Mouse (Mus musculus) ZHBTc4 (cell line): ENCODE data around the gene Sqstm1.

Experiments
- DNase-seq: peaks from one replicate; pipeline ENCODE4 v3.0.0-alpha.2; 2011; ENCODE audit warnings: low read depth, low spot score

The Sqstm1 gene

GRCm38 (mm10) chr11:50210505-50211151 is at the start of gene Sqstm1, which contains the start of gene Mgat4b:
Gene Sqstm1 (minus strand): TSS chr11:50210827.
Gene Mgat4b (plus strand): TSS chr11:50210890.
- peak; percentile 81 for DNase-seq

GRCm38 (mm10) chr11:50258310-50258709 is 47.7 kb upstream of the Sqstm1 start:
- no peak for DNase-seq

GRCm38 (mm10) chr11:50256615-50257014 is 46.0 kb upstream of the Sqstm1 start:
- no peak for DNase-seq

GRCm38 (mm10) chr11:50254010-50254580 is 43.5 kb upstream of the Sqstm1 start:
- DNase-seq: no peak

GRCm38 (mm10) chr11:50253393-50253792 is 42.8 kb upstream of the Sqstm1 start:
- no peak for DNase-seq

- DNase-seq: peak; percentile 33
These were observed 42.1 kb upstream of the Sqstm1 start for GRCm38 (mm10) chr11:50252684-50253265.

- peak; percentile 79 for DNase-seq
These were observed 41.5 kb upstream of the Sqstm1 start for GRCm38 (mm10) chr11:50252166-50252565.

GRCm38 (mm10) chr11:50248473-50249171 is 38.0 kb upstream of the Sqstm1 start:
- DNase-seq: no peak

GRCm38 (mm10) chr11:50245269-50245668 is 34.6 kb upstream of the Sqstm1 start:
- DNase-seq: peak; percentile 53

GRCm38 (mm10) chr11:50243926-50244325 is 33.3 kb upstream of the Sqstm1 start:
- DNase-seq: no peak

- DNase-seq: no peak
These were observed 29.7 kb upstream of the Sqstm1 start for GRCm38 (mm10) chr11:50240235-50240911.

- no peak for DNase-seq
These were observed 28.5 kb upstream of the Sqstm1 start for GRCm38 (mm10) chr11:50238821-50239791.

- no peak for DNase-seq
These were observed 27.7 kb upstream of the Sqstm1 start, which contains the start of gene Ltc4s for GRCm38 (mm10) chr11:50238324-50238723. Gene Ltc4s (minus strand): TSS chr11:50238616.

- peak; percentile 66 for DNase-seq
These were observed 26.6 kb upstream of the Sqstm1 start for GRCm38 (mm10) chr11:50236937-50237835.

- peak; percentile 96 for DNase-seq
These were observed 25.9 kb upstream of the Sqstm1 start for GRCm38 (mm10) chr11:50236540-50236936.

GRCm38 (mm10) chr11:50234606-50235005 is 24.0 kb upstream of the Sqstm1 start:
- peak; percentile 12 for DNase-seq

- peak; percentile 76 for DNase-seq
These were observed 23.4 kb upstream of the Sqstm1 start for GRCm38 (mm10) chr11:50233993-50234392.

GRCm38 (mm10) chr11:50233022-50233421 is 22.4 kb upstream of the Sqstm1 start:
- no peak for DNase-seq

- peak; percentile 73 for DNase-seq
These were observed 20.8 kb upstream of the Sqstm1 start for GRCm38 (mm10) chr11:50231411-50231810.
